Mouse (Mus musculus) kidney, adult 2 months (tissue): Measurements from ENCODE around the gene Gucy2f.

ENCODE experiments used
- CTCF ChIP-seq: fragments of 200-500 bp; conservative IDR thresholded peaks from 2 replicates; pipeline ENCODE4 v1.5.1; 2011; ENCODE audit warnings: low read depth, mild to moderate bottlenecking, control low read depth, low read length, moderate library complexity, mixed read lengths; ENCODE audit not compliant: insufficient read depth, insufficient read length
- POLR2A ChIP-seq: fragments of 200-500 bp; IDR thresholded peaks from one replicate; pipeline ENCODE4 v1.6.1; 2011; ENCODE audit warnings: low read depth, low read length, control low read depth

DNA sequence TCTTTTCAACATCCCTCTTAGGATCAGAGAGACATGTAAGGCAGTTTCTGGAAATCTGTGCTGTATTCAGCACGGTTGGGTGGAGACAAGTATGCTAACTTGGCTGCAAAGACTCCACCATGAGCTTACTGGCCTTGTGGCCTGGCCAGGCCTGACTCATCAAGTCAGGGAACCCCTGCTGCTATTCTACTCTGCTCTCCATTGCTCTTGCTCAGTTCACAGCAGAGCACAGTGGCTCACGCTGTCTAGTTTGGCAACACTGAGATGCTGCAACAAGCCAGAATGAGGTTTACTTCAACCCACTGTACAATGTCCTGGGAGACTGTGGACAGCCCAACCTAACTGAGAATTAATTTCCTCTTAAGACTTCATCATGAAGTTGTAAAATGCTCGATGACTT is 134.1 kb downstream of the Gucy2f start:
- TF ChIP-seq CTCF, result no peak
- TF ChIP-seq POLR2A, result no peak
